Mouse (Mus musculus): ENCODE results near the gene Aebp2. TPM values are rescaled to one million over a fixed set of nuclear protein-coding genes. Genes with fewer than 3 reads are reported as not detected.

Gene Aebp2
- polyA plus RNA-seq, 2 experiments from 2014 or later = 32.1 to 38.6 TPM

DNA sequence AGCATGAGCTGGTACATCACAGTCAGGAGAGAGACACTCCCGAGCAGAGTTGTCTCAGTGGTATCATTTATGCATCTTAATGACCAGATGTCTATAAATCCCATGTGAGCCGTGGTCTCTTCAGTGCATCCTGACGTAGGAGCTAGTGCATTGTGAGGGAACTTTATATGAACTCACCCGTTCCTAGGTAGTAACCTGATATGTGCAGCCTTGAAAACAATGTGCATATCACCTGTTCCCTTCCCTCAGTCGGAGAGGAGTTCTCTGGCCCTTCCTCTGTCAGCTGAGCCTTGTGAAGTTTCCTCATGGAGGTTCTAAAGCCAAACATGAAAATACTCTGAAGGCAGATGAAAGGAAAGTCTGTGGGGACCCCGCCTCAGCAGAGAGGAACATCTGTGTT is 78.8 kb downstream of the Aebp2 start:
- ATAC-seq = no peak

- no peak for ATAC-seq
These were observed 82.7 kb downstream of the Aebp2 start for GRCm38 (mm10) chr6:140705132-140705531.

DNA sequence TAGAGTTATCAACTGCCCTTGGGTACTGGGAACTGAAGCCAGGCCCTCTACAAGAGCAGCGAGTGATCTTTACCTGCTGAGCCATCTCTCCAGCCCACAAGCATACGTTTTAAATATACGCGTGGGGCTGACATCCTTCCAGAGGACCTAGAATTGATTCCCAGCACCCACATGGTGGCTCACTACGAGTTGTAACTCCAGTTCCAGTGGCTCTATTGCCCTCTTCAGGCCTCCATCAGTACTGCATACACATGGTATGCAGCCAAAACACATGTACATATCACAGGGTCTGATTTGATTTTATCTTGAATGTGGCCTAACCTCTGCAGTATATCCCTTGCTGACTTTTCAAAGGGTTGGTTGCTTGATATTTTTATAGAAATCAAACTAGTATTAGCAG is 83.6 kb downstream of the Aebp2 start:
- no peak for ATAC-seq

GRCm38 (mm10) chr6:140708059-140708458 is 85.6 kb downstream of the Aebp2 start:
- peak; percentile 87 for ATAC-seq

DNA sequence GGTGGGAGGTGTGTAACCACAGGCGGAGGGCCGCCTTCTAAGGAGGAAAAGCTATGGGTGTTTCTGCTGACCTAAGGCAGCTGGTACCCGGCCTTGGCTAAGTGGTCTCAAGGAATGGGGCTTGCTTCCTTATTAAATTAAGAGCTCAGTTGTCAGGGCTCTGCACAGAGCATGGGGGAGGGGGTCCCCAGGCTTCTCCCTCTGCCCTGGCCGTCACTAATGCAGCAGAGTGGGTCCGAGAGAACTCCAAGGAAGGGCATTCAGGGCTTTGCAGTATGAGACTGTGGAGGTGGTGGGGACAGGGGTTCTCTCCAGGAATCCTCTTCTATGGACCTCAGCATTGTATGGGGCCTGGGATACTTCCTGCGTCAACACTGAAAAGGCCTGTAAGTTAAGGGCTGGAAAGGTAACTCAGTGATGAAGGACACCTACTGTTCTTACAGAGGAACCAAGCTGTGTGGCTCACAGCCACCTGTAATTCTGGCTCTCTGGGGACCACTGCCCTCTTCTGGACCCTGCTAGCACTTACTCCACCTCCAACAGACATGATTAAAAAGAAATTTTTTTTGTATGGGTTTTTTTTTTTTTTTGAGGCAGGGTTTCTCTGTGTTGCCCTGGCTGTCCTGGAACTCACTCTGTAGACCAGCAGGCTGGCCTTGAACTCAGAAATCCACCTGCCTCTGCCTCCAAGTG is 87.1 kb downstream of the Aebp2 start:
- no peak for ATAC-seq

- peak; percentile 16 for ATAC-seq
These were observed 90.3 kb downstream of the Aebp2 start for GRCm38 (mm10) chr6:140712754-140713153.

- peak; percentile 85 for ATAC-seq
These were observed 92.5 kb downstream of the Aebp2 start for GRCm38 (mm10) chr6:140714905-140715365.

DNA sequence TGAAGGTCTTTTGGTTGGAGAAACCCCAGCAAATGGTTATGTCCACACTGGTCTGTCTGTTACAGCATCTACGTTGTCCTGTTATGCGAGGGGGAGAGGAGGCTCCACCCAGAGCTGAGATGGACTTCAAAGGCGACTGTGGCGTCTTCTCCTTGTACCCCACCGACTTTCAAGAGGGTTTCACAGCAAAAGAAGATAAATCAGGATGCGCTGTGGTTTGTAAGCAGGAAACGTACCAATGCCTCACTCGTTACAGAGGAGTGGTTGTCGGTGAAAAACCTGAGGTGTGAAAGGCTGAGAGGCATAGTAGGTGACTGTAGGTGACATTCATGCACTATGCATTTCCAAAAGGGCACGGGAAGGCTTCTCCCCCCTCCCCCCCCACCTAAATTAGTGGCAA is 99.6 kb downstream of the Aebp2 start:
- ATAC-seq = peak; percentile 77

Other genes with a start within 250 kb of the Aebp2 start
- 10 to 100 TPM; 14.2 to 15.0 TPM for gene Plekha5, start 198.6 kb upstream of the Aebp2 start, polyA plus RNA-seq (2017; shearing (Covaris generic))
- not detected for gene Gm11077, start 106.6 kb downstream of the Aebp2 start, polyA plus RNA-seq (2017; shearing (Covaris generic))